Mouse (Mus musculus) stomach, postnatal 0 days (tissue): ENCODE data around the gene Polr3h.

ENCODE experiments used
- CTCF ChIP-seq: IDR thresholded peaks from 2 replicates; pipeline ENCODE4 v1.5.1; 2016; ENCODE audit warnings: antibody characterized with exemption, low read depth, mild to moderate bottlenecking, moderate library complexity
- EP300 ChIP-seq: optimal IDR thresholded peaks from 2 replicates; pipeline ENCODE3; 2016; ENCODE audit warnings: antibody characterized with exemption

DNA sequence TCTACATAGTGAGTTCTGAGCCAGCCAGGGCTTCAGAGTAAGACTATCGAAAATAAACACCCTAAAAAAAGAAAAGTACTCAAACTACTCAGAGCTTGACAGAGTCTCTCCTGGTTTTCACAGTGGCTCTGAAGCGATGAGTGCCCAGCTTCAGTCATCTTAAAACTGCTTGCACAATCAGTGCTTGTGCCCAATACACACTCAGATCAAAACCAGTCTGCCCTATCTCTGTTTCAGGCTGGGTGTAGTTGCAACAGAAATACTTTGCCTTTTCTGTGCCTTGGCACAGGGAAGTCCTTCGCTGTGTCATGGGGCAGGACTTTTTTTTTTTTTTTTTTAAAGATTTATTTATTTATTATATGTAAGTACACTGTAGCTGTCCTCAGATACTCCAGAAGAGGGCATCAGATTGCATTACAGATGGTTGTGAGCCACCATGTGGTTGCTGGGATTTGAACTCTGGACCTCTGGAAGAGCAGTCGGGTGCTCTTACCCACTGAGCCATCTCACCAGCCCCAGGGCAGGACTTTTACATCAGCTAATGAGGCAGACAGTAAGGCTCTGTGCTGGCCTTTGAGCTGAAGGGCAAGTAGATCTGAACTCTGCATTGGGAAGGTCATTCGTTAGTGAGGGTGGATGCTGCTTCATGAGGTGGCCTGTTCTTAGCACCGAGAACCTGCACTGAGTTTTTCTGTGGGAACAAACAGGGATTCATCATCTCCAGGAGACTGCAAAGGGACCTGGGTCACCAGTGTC, 39.1 kb downstream of the Polr3h start:
- TF ChIP-seq CTCF, result no peak
- TF ChIP-seq EP300, result no peak
